Mouse (Mus musculus): ENCODE measurements at regions not wholly inside any gene's neighbourhood (a gene's known extent, or its start where the extent isn't known, plus 50 kb on each side); places are given as distances from the start of the nearest gene placed in this dataset.

DNA sequence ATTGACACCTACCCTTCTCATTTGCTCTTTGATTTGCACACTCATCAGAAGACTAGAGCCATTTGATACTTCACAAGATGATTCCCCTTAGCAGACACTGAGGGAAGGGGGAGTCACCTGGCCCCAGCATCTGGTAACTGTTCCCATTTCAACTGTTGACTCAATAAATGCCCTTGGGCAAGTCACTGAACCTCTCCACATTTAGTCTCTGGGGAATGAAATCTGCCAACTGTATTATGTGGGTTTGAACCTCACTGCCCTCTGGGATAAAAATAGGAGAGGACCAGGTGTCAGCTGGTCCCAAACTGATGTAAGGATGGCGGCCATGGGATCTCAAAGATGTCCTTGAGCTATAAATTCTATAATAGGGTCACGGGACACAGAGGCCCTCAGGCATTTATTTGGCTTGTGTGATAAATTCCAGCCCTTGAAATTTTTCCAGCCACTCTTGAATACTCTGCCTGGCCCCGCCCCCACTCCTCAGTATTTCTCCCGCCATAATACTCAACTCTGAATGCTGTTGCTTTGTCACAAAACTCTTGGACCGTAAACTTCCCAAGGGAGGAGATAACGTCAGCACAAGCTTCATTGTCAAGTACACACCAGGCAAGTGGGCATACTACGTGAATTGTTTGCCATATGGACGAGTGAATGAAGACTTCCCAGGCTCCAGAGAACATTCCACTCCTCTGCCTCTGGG lies 155.5 kb downstream of the Qrsl1 start:
- TF ChIP-seq EP300 (IDR thresholded peaks at IDR 0.05; ENCODE audit: low read depth) (no peak), CTCF (IDR thresholded peaks at IDR 0.05; ENCODE audit: low read depth) (no peak)
